Mouse (Mus musculus) kidney, embryonic 16.5 days (tissue): Measurements from ENCODE around the gene Olfr520. TPM values are rescaled to one million over a fixed set of nuclear protein-coding genes. Genes with fewer than 3 reads are reported as not detected.
"Not testable (repeated sequence)": the region's sequence is repeated elsewhere in the genome, so short reads cannot be mapped to it uniquely, and the experiment has no call there.

Experiments
- ATAC-seq: fragments of 200-750 bp; cut with Nextera tagmentation; 2 replicates; pipeline ENCODE4 v1.8.0; 2017; ENCODE audit warnings: moderate TSS enrichment; ENCODE audit not compliant: low FRiP score, low TSS enrichment
- H3K27ac ChIP-seq: fragments of 300-500 bp; sonication (generic); 2 replicates; pipeline ENCODE4 v1.5.1; 2014; ENCODE audit warnings: low read length
- H3K27me3 ChIP-seq: fragments of 300-500 bp; sonication (generic); 2 replicates; pipeline ENCODE4 v1.6.1; 2014; ENCODE audit warnings: low read length, control low read depth, mixed read lengths; ENCODE audit not compliant: insufficient read depth
- H3K36me3 ChIP-seq: fragments of 300-500 bp; sonication (generic); 2 replicates; pipeline ENCODE4 v1.6.1; 2014; ENCODE audit warnings: low read length, control low read depth, mixed read lengths; ENCODE audit not compliant: insufficient read depth
- H3K4me1 ChIP-seq: fragments of 300-500 bp; sonication (generic); 2 replicates; pipeline ENCODE4 v1.6.1; 2014; ENCODE audit warnings: low read length, control low read depth, mixed read lengths; ENCODE audit not compliant: insufficient read depth
- H3K4me2 ChIP-seq: fragments of 300-500 bp; sonication (generic); replicated peaks from 2 replicates; pipeline ENCODE4 v1.6.1; 2014; ENCODE audit warnings: low read depth, low read length
- H3K4me3 ChIP-seq: fragments of 300-500 bp; sonication (generic); 2 replicates; pipeline ENCODE4 v1.5.1; 2014; ENCODE audit warnings: mild to moderate bottlenecking, low read length
- H3K9ac ChIP-seq: fragments of 300-500 bp; sonication (generic); replicated peaks from 2 replicates; pipeline ENCODE4 v1.6.1; 2014; ENCODE audit warnings: low read length
- H3K9me3 ChIP-seq: fragments of 300-500 bp; sonication (generic); 2 replicates; pipeline ENCODE4 v1.6.1; 2016; ENCODE audit warnings: low read length, control low read depth
- WGBS: fragments of 180-500 bp; shearing (Covaris S2); extraction: QIAGEN DNeasy Blood & Tissue Kit; methylation state at CpG from one replicate; pipeline ENCODE4 v1.1.7; 2014; 5-methylcytosine and 5-hydroxymethylcytosine counted together
- polyA plus RNA-seq: library from polyadenylated mRNA; unstranded; fragments of >200 nt; fragmentation: Nextera tagmentation; extraction: Ambion mirVana; gene quantifications from 2 replicates; pipeline ENCODE4 v1.2.1, GENCODE M21; 2015

The Olfr520 gene
- polyA plus RNA-seq, 1 experiment from 2014 or later = not detected

DNA sequence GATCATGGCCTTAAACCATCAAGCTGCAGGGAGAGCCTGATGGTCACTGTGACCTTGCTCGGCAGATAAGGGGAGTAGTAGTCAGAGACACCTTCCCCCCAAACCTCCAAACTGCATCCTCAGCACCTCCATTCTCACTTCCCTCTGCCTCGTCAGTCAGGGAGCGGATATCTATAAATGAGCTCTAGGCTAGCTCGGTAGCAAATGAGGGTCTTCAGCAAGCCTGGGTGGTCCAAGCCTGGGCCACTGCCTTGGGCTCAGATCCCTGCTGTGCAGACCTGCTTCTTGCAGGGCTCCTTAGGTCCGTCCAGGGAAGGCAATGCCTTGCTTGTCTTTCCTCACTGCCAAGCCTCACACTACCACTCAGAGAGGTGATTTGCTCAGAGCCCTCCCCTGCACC lies 21.3 kb upstream of the Olfr520 start:
- no peak overlapping the region for H3K4me3 ChIP-seq
- no peak overlapping the region for H3K27ac ChIP-seq
- no peaks in the 10 kb centered on the region for H3K9me3 ChIP-seq
- H3K27me3 ChIP-seq = no peaks in the 10 kb centered on the region
- ATAC-seq = no peak
- 75% methylated on average over 5 of the region's 5 CpGs for WGBS
- no peak overlapping the region for H3K9ac ChIP-seq
- H3K4me1 ChIP-seq = peaks cover 14% of the 10 kb centered on the region
- H3K36me3 ChIP-seq = no peaks in the 10 kb centered on the region
- H3K4me2 ChIP-seq = no peak overlapping the region

DNA sequence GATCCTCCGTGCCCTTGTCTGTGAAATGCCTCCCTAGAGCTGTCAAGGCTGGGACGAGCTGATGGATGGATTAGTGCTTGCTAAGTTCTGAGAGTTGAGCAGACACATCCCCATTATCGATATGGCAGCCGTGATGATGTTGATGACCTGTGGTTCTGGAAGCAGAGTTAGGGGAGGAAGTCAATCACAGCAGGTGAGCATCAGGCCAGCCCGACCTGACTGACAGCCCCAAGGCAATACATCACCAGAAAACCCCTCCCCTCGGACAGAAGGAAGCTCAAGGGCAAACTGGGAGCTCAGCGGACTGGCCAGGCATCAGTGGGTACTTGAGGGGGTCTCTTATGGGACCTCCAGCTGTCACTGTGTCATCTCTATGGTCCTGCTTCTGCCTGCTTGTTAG lies 20.1 kb upstream of the Olfr520 start:
- Histone ChIP-seq H3K36me3 (no peaks in the 10 kb centered on the region), H3K9me3 (no peaks in the 10 kb centered on the region), H3K27me3 (no peaks in the 10 kb centered on the region), H3K9ac (no peak overlapping the region), H3K4me2 (no peak overlapping the region), H3K27ac (no peak overlapping the region), H3K4me1 (peaks cover 14% of the 10 kb centered on the region), H3K4me3 (no peak overlapping the region)
- 56% methylated on average over 7 of the region's 7 CpGs for WGBS
- ATAC-seq = no peak

DNA sequence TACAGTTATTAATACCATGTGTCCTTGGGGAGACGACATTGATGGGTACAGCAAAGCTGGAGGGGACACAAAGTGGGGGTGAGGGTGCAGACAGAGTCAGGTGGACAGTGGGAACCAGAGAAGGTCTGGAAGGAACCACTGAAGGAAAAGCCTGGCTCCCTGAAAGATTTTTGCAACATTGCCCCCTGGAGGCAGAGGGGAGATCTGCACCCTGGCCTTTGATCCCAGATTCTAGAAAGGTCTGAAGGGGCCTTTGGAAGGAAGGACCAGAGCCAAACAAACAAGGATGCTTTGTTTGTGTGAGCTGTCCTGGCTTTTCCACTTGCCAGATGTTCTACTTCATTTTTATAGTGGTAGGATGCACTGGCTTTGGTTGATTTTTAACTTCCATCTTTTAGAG lies 19.6 kb upstream of the Olfr520 start:
- no peak for ATAC-seq
- Histone ChIP-seq H3K9me3 (no peaks in the 10 kb centered on the region), H3K9ac (no peak overlapping the region), H3K4me2 (no peak overlapping the region), H3K27me3 (no peaks in the 10 kb centered on the region), H3K4me3 (no peak overlapping the region), H3K36me3 (no peaks in the 10 kb centered on the region), H3K4me1 (peaks cover 14% of the 10 kb centered on the region), H3K27ac (no peak overlapping the region)
- 15% methylated on average over 1 of the region's 1 CpGs for WGBS

DNA sequence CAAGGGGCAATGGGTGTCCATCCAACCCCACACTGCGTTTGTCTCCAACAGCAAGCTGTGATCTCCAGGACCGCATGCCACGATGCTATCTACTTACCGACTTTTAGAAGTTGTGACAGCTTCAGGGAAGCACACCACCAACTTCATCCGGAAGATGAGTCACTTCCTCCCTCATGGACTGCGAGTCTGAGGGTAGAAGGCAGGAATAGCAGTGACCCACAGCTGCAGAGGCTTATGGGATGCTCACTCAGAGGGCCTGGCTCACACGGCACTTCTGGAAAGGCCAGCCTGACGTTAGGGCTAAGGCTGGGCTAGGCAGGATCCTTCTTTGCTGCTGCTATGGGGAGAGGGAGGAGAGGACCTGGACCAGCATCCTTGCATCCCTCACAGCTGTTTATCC lies 18.9 kb upstream of the Olfr520 start, which contains the start of gene Slco2b1:
Gene Slco2b1 (minus strand): TSS at position 175 of the 400 bp plus-strand sequence.
- peaks cover 13% of the 10 kb centered on the region for H3K4me1 ChIP-seq
- H3K36me3 ChIP-seq = no peaks in the 10 kb centered on the region
- no peak within 1 kb of the TSS for H3K27ac ChIP-seq
- no peaks in the 10 kb centered on the region for H3K9me3 ChIP-seq
- H3K4me2 ChIP-seq = no peak within 1 kb of the TSS
- ATAC-seq = no peak
- H3K9ac ChIP-seq = no peak within 1 kb of the TSS
- no peak within 1 kb of the TSS for H3K4me3 ChIP-seq
- no peaks in the 10 kb centered on the region for H3K27me3 ChIP-seq
- WGBS = 75% methylated on average over 8 of the region's 8 CpGs

DNA sequence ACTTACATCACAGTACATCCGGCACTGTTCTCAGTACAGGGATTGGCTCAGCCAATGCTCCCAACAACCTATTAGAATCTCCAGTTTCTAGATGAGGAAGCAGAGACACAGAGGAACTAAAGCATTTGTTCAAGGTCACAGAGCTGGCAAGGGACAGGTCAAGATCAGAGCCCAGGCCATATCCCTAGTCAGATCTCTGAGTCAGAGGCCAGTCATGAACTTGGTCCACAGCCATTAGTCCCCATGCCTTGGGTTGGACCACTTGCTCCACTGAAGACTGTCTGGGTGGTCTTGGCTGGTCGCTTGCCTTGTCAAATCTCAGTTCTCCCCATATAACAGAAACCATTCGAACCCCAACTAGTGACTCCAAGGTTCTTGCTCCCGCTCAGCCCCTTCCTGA lies 17.6 kb upstream of the Olfr520 start:
- H3K27ac ChIP-seq = no peak overlapping the region
- ATAC-seq = no peak
- H3K4me1 ChIP-seq = peaks cover under 1% of the 10 kb centered on the region; the same call in 1 of the 2 replicates
- H3K9me3 ChIP-seq = no peaks in the 10 kb centered on the region
- H3K4me2 ChIP-seq = no peak overlapping the region
- H3K36me3 ChIP-seq = no peaks in the 10 kb centered on the region
- H3K4me3 ChIP-seq = no peak overlapping the region
- 90% methylated on average over 4 of the region's 4 CpGs for WGBS
- no peak overlapping the region for H3K9ac ChIP-seq
- no peaks in the 10 kb centered on the region for H3K27me3 ChIP-seq

DNA sequence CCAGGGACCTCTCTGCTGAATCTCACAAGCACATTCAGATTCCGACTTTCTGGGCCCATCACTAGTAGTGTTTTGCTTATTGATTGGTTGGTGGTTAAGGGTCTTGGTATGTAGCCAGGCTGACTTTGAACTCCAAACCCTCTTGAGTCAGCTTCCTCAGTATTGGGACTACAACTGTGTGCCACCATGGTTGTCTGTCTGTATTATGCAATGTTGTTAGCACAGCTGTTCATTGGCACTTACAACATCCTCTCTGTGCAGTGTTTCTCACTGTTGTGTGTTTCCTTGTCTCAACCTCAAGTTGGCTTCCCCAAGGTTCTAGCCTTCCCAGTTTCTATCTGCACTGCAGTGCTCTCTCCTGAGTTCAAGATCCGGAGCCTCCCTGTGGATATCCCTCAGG lies 13.5 kb upstream of the Olfr520 start:
- Histone ChIP-seq H3K4me1 (no peaks in the 10 kb centered on the region), H3K4me3 (no peak overlapping the region), H3K27me3 (no peaks in the 10 kb centered on the region), H3K27ac (no peak overlapping the region), H3K9ac (no peak overlapping the region), H3K36me3 (no peaks in the 10 kb centered on the region), H3K9me3 (no peaks in the 10 kb centered on the region), H3K4me2 (no peak overlapping the region)
- no peak for ATAC-seq
- WGBS = 87% methylated on average over 2 of the region's 2 CpGs

DNA sequence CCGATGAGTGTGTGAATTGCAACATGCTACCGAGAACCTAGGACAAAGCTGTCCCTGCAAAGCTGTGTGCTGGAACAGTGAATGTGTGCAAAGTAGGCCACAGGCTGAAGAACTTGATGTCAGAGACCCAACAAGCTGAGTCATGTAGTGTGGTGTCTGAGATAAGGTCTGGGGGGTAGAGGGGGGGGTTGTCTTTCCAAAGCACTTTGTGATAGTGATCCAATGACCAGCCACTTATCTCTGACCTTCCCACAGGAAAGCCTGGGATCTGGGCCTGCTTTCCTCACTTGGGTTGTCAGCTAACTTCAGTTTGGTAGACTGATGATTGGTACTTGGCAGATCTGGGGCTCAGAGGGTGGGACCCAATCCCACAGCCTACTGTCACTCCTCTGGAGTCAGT lies 4.5 kb downstream of the Olfr520 start:
- Histone ChIP-seq H3K4me1 (peaks cover 6% of the 10 kb centered on the region; the same call in 1 of the 2 replicates), H3K9ac (no peak overlapping the region), H3K27me3 (no peaks in the 10 kb centered on the region), H3K9me3 (no peaks in the 10 kb centered on the region), H3K4me3 (no peak overlapping the region), H3K36me3 (no peaks in the 10 kb centered on the region), H3K4me2 (no peak overlapping the region), H3K27ac (no peak overlapping the region)
- 86% methylated on average over 2 of the region's 2 CpGs for WGBS
- ATAC-seq = no peak

DNA sequence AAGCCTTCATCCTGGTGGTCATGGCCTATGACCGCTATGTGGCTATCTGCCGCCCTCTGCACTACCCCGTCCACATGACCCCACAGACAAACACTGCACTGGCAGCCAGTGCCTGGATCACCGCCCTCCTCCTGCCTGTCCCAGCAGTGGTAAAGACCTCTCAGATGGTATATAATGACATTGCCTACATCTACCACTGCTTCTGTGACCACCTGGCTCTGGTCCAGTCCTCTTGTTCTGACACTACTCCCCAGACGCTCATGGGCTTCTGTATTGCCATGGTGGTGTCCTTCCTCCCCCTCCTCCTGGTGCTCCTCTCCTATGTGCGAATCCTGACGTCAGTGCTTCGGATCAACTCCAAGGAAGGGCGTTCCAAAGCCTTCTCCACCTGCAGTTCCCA lies 5.4 kb downstream of the Olfr520 start:
- H3K4me2 ChIP-seq, H3K27me3 ChIP-seq, H3K9me3 ChIP-seq, H3K36me3 ChIP-seq, H3K9ac ChIP-seq, H3K4me3 ChIP-seq, H3K27ac ChIP-seq, ATAC-seq, H3K4me1 ChIP-seq: not testable (repeated sequence)
- 92% methylated on average over 8 of the region's 9 CpGs for WGBS

DNA sequence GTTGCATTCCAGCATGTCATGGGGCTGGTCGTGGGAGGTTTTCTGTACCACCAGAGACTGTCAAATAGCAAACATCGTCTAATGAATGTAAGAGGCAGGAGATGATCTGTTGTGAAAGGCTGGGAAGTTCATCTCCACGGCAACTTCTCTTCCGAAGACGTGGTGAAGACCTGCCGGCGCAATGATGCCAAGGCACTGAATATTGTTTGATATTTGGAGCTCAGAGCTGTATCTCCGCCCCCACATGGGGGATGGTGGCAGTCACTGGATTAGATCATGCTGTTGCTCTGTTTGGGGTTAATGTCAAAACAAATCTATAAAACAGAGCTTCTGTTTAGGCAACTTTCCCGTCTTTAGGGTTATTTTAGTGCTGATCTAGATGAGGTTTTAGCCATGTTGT lies 9.2 kb downstream of the Olfr520 start:
- Histone ChIP-seq H3K9ac (no peak overlapping the region), H3K4me1 (peaks cover 7% of the 10 kb centered on the region; the same call in 1 of the 2 replicates), H3K27ac (no peak overlapping the region), H3K9me3 (no peaks in the 10 kb centered on the region), H3K36me3 (no peaks in the 10 kb centered on the region), H3K4me2 (no peak overlapping the region), H3K27me3 (no peaks in the 10 kb centered on the region), H3K4me3 (no peak overlapping the region)
- ATAC-seq = no peak
- 50% methylated on average over 9 of the region's 9 CpGs for WGBS

DNA sequence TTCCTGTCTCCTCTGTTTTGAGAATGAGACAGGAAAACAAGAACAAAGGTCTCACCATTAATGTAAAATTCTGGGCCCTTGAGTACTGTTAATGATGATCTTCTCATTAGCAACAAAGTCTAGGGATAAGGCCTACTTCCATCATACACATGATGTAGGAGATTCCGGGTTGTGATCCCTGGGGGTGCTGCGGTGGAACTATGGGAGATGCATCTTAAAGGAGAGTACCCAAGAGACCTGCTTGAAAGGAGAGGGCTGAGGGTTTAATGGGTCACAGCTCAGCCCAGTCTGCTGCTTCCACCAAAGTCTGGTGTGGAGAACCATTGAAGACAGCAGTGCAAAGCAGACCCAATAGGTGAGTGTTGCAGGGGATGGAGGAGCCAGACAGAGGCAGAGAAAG lies 33.1 kb downstream of the Olfr520 start, which contains the start of gene Olfr521:
Gene Olfr521 (plus strand): TSS at position 301 of the 400 bp plus-strand sequence.
- Histone ChIP-seq H3K27me3 (no peaks in the 10 kb centered on the region), H3K4me2 (no peak within 1 kb of the TSS), H3K9me3 (peaks cover 24% of the 10 kb centered on the region), H3K4me1 (no peaks in the 10 kb centered on the region), H3K9ac (no peak within 1 kb of the TSS), H3K27ac (no peak within 1 kb of the TSS), H3K36me3 (no peaks in the 10 kb centered on the region), H3K4me3 (no peak within 1 kb of the TSS)
- no peak for ATAC-seq
- 94% methylated on average over 2 of the region's 2 CpGs for WGBS
